Mouse (Mus musculus) heart, postnatal 14 days (tissue): ENCODE measurements around the gene Grm5. TPM values are rescaled to one million over a fixed set of nuclear protein-coding genes. Genes with fewer than 3 reads are reported as not detected.

ENCODE experiments used
- DNase-seq, 2 experiments: peaks; one replicate each; pipeline ENCODE4 v3.0.0; 2021 to 2022
- intact Hi-C: fragments of 180-260 bp; cut with DNase I; formaldehyde crosslinking; loops from one replicate; pipeline ENCODE4 v1.15.1; 2025
- long read RNA-seq, 2 experiments: library from polyadenylated mRNA; stranded (forward); transcript quantifications; one replicate each; pipeline ENCODE4 v2.0.0; 2021
- total RNA-seq, 2 experiments: library from RNA; stranded (reverse); gene quantifications; 2 replicates each; pipeline ENCODE4 v1.2.3; 2021

Grm5 gene
- total RNA-seq = not detected
- long read RNA-seq, experiment 1 = 0 reads
- long read RNA-seq, experiment 2, partial matches to known transcripts = 0 of 1 reads
- long read RNA-seq, experiment 2, other reads (novel, unspliced or antisense) = 1 of 1 reads

DNA sequence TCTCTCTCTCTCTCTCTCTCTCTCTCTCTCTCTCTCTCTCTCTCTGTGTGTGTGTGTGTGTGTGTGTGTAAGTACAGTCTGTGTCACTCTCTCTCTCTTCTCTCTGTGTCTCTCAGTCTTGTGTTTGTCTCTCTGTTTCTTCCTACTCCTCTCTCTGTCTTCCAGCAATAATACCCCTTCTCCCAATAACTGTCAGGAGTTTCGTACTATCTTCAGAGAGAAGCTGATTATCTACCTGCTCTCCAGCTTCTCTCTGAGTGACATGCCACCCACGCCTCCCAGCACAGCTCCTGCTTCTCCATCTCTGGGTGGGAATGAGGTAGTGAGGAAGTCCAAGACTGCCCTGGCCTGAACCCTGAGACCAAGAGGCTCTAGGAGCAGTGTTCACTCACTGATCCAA is at the start of gene Grm5:
Gene Grm5 (plus strand): TSS at position 301 of the 400 bp plus-strand sequence.
- intact Hi-C loops = no loop called here
- DNase-seq = no peak

DNA sequence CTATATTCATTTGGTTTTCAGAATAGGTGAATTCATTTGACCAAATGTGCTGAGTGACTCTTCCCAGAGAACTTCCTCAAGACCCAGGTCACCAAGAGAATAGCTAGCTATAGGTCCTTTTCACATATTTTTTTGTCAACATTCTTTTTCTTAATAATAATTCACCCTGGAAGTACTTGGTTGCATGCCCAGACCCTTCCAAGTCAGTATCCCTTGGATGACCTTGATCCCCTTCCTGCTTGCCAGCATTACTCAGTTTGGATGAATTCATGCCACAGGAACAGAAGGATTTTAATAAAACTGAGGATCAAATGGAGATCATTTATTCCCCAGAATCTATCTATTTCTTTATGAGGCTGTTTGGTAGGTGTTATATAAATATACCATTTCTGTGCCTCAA is 44.9 kb upstream of the Grm5 start:
- no peak for DNase-seq
- intact Hi-C loops = no loop called here

DNA sequence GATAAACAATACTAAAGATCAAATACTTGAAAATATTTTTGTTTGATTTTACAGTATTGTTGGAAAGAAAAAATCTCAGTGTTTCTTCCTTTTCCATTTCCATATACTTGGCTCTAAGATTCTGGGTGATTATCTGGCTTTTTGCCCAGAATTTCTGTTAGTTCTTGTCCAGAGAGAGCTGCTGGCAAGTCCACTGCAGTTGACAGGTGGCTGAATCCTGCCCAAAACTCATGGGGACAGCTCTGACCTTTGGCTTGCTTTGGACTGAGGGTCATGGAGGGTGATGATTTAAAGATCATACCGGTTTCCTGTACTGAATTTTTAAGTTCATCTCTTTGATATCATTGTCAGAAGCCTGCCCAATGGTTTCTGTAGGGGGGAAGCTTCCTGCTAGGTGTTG is 18.7 kb upstream of the Grm5 start:
- intact Hi-C loops = no loop called here
- peak; percentile 3 to 23 for DNase-seq

DNA sequence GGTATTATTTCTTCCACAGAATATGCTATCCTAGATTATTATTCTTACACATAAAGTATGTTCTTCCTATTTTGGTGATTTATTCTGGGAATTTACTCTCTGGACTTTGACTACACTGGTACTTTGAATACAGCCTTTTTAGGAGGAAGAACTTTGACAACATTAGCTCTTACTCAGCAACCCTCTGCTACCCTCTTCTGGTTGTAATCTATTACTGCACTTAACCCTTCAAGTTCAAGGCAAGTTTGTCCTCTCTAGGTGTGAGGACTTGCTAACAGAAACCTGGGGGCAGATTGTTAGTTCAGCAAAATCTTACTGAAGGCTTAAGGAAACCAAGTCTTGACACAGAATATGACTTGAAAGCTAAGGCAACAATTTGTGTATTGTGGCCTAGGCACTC is 17.5 kb upstream of the Grm5 start:
- intact Hi-C loops = loop anchor here (2.0 kb wide), 1 partner anchor 456 kb away; no protein-coding TSS in a partner anchor
- DNase-seq = no peak

DNA sequence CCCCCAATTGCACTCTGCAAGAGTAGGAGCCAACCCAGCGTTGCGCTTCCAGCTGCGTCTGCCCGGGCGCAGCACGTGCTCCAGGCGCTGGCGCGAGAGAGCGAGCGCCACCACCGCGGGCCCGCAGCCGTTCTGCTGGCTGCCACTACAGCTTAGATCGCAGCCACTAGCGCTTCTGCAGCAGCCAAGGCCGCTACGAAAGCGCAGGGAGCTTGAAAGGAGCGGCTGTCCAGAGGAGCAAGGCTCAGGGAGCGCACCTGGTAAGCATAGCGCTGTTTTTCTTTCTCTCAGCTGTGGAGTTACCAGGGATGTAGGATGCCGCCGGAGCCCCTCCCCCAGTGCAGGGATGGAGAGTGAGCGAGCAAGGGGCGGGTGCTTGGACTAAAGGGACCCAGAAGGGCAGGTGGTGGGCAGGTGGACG is 323 bp downstream of the Grm5 start:
- no peak for DNase-seq

DNA sequence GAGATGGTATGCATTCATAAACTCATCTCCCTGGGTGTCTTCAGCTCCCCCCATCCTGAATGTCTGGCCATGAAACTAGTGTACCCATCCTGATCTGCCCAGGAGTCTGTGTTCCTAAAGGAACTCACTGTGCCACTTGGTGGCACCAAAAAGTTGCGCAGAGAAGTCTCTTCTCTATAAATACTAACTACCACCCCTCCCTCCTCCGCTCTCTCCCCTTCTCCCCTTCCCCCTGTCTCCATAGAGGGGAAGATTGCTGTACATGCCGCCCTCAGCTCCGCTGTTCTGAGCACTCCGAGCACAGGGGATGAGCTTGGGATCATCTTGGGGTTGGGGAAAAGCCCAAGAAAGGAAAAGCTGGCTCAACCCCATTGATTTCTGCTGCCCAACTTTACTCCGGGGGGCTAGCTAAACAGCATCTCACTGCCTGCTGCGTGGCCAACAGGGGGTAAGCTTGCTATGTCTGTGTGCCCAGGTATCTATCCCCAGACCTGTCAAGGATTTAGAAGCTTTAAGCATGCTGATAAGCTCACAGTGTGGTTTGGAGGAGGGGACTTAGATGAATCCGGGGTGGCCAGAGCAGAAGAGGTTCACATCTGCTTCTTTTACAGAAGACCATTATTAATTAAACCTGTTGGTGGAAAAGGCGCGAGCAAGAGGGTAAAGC is 2.4 kb downstream of the Grm5 start:
- intact Hi-C loops = no loop called here
- DNase-seq = no peak

More for the DNA sequence above, 323 bp downstream of the Grm5 start:
- intact Hi-C loops = no loop called here

DNA sequence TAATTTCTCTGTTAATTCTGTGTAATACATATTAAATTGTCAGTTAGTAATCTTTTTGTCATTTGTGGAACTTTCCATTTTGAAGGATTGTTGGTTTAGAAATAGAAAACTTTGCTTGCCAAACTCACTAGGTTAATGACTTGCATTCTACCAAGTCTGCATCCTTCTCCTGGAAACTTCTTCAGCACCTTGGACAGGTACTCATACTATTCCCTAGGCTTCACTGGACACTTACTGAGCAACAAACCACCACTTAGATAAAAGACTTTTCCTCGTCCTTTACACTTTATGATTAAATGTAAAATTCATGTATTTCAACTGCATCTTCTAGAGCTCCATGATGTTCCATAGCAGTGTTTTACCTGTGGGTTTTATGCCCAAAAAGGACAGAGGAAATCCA is 4.0 kb downstream of the Grm5 start:
- intact Hi-C loops = no loop called here
- no peak for DNase-seq

DNA sequence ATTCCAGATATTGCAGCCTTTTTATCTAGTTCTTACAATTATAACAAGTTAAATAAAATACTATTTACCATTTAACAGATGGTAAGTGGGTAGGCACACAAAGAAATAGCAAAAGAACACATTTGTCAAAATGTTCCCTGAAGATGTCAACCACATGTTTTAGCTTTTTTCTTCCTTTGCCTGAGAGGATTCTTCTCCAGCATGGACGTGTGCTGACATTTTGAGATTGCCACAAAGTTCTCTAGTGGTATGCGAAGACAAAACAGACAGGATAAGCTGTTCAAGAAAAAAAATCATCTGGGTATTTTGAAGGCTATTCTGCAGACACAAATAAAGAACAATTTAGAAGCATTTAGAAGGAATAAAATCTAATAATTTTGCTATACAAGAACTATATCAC is 42.3 kb downstream of the Grm5 start:
- DNase-seq = no peak
- intact Hi-C loops = no loop called here

DNA sequence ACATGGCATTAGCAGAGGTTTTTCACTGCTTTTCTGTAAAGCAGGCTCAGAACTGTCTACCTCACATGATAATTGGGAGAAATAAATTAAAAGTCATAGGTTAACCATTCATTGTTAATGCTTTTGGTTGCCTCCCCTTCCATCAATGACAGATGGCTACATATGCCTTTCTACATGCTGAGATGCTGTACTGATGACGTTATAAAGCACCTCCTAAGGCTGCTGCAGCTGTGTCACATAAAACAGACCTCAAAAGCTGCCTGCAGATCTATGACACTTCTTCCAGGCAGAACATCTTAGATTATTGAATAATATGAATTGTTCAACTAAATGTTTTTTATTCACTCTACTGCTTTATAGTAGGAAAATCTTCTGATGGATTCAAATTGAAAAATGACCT is 51.6 kb downstream of the Grm5 start:
- intact Hi-C loops = no loop called here
- DNase-seq = no peak

DNA sequence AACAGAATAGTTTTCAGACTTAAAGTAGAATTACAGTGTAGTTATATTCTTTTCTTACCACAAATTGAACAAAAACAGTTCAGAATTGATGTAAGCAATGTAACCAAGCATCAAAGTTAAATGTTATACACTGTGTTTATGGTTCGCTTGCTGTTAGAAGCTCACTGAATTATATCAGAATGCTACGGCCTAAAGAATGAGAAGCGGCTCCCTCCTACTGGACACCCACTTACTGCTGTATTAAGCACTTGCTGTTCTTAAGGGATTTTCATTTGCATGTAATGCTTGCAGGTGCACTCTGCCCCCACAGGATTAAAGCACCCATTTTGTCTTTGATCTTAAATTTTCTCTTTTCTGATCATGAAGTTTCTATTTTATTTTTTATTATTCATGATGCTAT is 66.6 kb downstream of the Grm5 start:
- intact Hi-C loops = no loop called here
- DNase-seq = no peak

DNA sequence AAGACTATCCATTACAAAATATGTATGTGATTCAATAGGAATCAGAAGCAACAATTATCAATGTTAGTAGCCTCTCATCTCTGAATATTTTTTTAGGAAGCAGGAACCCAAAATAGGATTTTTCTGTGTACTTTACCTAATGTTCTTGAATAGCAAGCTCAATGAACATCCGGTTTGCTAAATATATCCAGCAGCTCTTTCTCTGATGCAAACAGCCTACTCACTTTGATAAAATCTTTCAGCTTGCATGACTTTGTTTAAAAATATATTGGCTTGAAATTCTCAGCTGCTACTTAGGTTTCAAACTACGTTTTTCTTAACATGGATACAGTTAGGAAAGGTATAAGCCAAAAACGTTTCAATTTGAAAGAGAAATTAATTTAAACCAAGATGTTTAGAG is 77.8 kb downstream of the Grm5 start:
- DNase-seq = no peak
- intact Hi-C loops = no loop called here

DNA sequence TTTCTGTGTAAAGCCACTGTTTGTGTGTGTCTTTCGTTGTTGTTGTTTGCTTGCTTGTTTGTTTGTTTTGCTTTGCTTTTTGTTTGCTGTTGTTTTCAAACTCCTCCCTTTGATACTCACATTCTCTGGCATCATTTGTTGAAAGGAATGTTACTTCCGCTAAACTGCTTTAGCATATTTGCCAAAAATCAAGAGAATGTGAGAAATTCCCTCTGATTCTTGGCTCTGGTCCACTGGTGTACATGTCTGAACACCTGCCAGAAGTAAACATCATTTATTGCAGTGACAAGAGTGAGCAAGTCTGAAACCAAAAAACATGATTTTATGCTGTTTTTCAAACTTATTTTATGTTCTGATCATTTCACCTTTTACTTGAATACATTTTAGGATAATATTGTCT is 80.1 kb downstream of the Grm5 start:
- no peak for DNase-seq
- intact Hi-C loops = no loop called here

DNA sequence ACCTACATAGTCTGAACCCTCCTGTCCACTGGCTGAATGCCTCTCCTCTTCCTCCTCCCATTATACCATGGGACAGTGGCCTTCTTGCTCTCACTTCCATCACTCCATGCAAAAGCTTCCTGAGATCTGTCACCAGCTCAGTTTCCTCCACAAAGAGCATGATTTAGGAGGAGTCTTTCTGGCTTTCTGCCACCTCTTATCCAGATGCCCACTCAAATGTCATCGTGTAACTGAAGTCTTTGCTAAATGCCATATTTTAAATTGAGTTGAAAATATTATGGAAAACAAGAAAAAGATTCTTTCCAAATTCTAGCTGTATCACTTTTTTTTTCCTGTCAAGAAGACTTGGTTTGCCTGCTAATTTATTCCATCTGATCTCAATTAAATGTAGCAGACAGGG is 132.4 kb downstream of the Grm5 start:
- intact Hi-C loops = no loop called here
- DNase-seq = no peak

DNA sequence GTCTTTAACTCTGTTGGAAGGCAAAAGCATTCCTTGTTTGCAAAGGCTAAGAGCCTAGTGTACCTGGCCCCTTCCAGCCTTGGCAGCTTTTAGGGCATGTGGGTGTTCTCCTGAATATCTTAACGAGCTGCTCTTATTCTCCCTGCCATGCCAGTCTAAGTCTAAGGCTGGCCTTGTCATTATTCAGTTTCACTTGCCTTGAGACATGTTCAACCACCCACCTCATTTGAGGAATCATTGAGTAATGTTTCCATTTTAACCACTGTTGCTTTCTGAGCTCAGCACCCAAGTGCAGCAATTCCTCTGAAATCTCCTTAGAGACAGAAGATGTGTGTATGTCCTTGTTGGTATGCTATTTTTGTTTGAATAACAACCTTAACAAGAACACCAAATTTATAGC is 134.7 kb downstream of the Grm5 start:
- DNase-seq = no peak
- intact Hi-C loops = no loop called here

DNA sequence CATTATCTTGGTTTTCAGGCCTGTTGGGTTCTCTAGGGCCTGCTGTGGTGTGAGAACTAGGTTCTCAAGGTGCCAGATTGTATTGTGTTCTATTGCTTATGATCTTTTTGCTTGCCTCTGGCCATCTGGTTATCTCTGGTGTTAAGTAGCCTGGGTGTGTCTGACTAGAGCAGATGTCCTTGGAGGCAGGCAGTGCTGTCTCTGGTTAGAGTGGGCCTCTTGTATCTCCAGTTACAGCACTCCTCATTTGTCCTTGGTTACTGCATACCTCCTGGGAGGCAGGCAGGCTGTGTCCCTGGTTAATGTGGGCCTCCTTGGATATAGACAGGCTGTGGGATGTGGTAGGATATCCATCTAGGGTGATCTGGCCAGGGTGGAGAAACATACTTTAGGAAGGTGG is 150.5 kb downstream of the Grm5 start:
- DNase-seq = no peak

DNA sequence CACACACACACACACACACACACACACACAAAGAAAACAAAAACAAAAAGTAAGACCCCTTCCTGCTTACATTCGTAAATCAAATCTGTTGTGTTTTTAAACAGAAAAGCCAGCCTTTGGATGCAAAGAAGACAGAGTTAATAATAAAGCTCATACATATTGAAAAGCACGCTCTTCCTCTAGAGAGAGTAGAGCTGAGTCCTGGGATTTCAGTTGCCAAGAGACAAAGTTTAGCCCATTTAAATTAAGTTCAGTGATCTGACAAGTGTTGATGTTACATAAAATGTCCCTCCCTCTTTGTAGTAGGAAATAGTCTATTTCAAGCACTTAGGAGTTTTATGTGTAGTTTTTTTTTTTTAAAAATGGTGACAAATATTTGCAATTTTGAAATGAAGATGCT is 178.0 kb downstream of the Grm5 start:
- intact Hi-C loops = no loop called here
- no peak for DNase-seq

More for the DNA sequence above, 150.5 kb downstream of the Grm5 start:
- intact Hi-C loops = no loop called here

DNA sequence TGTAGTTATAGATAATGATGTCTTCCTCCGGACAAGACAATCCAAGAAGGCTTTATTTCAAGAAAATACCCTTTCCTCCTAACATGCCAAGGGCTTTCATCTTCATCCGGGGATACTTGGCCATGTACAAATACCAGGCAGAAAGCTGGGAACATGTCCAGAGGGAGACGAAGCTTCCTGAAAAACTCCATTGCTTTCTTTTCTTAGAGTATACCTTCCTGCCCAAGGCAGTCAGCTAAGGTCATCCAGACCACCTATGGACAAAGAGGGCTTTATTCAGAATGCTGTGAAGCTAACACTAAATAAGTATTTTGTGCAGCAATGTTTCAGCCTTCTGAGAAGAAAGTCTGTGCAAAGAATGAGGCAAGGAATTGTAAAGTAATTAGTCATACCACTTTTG is 178.4 kb downstream of the Grm5 start:
- no peak for DNase-seq
- intact Hi-C loops = no loop called here

DNA sequence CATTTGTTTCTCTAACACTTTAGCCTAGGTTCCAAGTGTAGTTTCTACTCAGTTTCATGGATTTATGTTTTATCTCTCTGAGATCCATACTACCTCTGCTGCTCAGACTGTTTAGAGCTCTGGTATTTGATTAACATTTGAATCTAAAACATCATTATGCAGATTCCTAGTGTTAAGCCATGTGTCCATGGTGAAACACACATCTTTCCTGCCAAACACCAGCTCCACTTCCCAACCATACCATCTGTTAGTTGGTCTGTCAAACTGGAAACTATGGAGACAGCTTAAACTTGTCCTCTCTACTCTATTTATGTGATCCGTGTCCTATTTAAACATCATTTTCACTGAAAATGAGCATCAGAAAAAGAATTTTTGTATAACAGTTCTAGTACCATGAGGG is 203.6 kb downstream of the Grm5 start:
- intact Hi-C loops = no loop called here
- no peak for DNase-seq

DNA sequence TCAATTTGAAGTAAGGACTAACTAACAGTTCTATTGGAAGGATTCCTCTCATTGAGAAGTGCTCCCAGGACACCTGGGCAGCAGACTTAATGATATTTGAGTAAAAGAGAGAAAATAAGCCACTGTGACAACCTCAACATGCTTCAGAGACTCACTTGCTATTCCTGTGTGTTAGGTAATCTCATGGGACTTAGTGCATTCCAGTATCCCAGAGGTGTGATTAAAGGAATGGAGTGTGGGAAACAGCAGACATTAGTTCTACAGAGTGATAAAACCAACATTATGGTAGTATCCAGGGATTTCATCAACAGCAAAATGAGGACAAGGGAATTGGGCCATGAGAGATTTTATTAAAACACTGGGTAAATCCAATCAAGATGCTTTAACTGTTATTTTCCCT is 205.0 kb downstream of the Grm5 start:
- intact Hi-C loops = no loop called here
- DNase-seq = no peak

DNA sequence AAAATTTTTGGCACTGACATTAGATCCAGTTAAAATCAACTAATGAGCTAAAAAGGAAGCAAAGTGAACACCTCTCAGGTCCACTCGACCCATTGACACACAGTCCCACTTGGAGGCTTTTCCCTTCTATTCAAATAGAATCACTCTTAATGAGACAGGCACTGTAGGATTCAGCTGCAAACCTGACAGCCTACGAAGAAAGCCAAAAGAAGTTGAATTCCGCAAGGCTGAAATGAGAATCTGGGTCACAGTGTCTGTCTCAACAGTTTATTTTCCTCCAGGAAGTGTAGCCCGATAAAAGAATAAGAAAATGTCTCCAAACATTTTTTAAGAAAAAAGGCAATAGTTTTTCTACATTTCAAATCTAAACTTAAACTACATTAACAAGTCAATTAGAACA is 209.9 kb downstream of the Grm5 start:
- DNase-seq = no peak
- intact Hi-C loops = no loop called here

DNA sequence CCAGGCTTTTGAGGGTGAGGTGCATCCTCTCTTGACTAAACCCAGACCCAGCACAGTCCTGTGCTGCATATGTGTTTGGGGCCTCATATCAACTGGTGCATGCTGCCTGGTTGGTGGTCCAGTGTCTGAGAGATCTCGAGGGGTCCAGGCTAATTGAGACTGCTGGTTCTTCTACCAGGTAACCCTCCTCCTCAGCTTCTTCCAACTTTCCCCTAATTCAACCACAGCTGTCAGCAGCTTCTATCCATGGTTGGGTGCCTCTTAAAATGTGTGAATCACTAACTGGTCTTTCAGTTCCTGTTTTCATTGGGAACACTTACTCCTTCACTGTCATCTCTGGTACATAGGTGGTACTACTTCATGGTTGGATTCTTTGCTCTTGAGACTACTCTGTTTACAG is 240.9 kb downstream of the Grm5 start:
- intact Hi-C loops = no loop called here
- DNase-seq = no peak

DNA sequence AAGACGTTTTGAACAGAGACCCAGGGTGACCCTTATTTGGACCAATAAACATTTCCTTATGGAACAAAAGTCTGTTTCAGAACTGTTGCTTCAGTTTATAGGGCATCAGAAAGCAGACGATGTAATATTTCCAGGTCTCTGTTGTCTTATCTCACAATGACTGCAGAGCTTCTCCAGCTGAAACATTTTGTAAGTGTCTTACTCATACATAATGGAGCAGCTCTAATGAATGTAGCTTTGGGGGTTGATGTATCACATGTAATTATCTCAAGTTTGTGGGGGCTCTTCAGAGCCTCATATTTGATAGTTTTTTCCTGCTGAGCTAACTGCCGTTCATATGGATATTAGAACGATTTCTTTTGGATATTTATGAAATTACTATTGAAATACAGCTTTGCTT is 250.7 kb downstream of the Grm5 start:
- intact Hi-C loops = no loop called here
- no peak for DNase-seq

DNA sequence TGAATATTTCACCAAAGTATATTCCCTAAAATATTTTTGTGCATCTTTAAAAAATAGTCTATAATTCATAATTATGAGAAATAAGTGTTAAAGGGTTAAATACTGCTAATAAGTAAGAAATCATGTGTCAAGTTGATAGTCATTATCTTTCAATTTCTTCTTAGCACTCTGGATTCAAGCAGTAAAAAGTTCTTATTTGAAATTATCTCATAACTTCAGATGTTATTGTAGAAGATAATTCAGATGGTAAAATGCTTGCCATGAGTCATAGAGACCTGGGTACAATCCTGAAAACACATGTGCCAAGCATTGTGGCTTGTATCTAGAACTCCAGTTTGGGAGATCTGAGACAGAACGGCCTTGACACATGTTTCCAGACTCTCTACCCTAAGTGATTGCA is 254.6 kb downstream of the Grm5 start:
- no peak for DNase-seq

More for the DNA sequence above, 254.6 kb downstream of the Grm5 start:
- intact Hi-C loops = no loop called here
